Comparison of ENCODE assay signal across 8 mouse cellular contexts in genomic region chr7:142284615-142285080, GRCm38 (mm10). TPM values are rescaled to one million over a fixed set of nuclear protein-coding genes. Genes with fewer than 3 reads are reported as not detected.
A peak's percentile ranks its signal among the peaks of the same experiment; 100 is the strongest.
DNase-seq lines count a peak whose midpoint lies in the region; ATAC-seq lines count a peak whose summit lies in the region.

No protein-coding gene starts in this region.

- no peaks in the 10 kb centered on the region for H3K9me3 ChIP-seq in hindbrain, embryonic 12.5 days (replicated peaks)

- peak overlapping the region; percentile 83 for H3K4me2 ChIP-seq in hindbrain, embryonic 12.5 days (replicated peaks)

- H3K27me3 ChIP-seq in hindbrain, embryonic 12.5 days: peaks cover 19% of the 10 kb centered on the region

- no peaks in the 10 kb centered on the region for H3K36me3 ChIP-seq in hindbrain, embryonic 12.5 days

- peaks cover 9% of the 10 kb centered on the region; the same call in 1 of the 2 replicates for H3K4me1 ChIP-seq in hindbrain, embryonic 12.5 days

- ATAC-seq in hindbrain, embryonic 12.5 days (ENCODE audit: low FRiP score): peak; percentile 85

- DNase-seq in NIH3T3 (ENCODE audit: low read depth): peak; percentile 93
- peak; percentile 98 to 99 for DNase-seq in cerebellum, postnatal 10 days
- peak; percentile 67 to 87 for DNase-seq in frontal cortex, postnatal 10 days (ENCODE audit: low spot score in 2 of 2)
- peak; percentile 87 to 93 for DNase-seq in layer of hippocampus, postnatal 14 days (ENCODE audit: low spot score in 2 of 2)
- peak; percentile 94 for DNase-seq in lung, postnatal 14 days
- peak; percentile 86 for DNase-seq in retina, adult 2 months (ENCODE audit: low read depth, low spot score)
- peak; percentile 80 to 87 for DNase-seq in thymus, postnatal 36 days

- under 1% methylated on average over 19 of the region's 19 CpGs for WGBS in hindbrain, embryonic 12.5 days

- H3K9ac ChIP-seq in hindbrain, embryonic 12.5 days: peak overlapping the region; percentile 65

- H3K4me3 ChIP-seq in hindbrain, embryonic 12.5 days: peak overlapping the region; percentile 52

- H3K27ac ChIP-seq in hindbrain, embryonic 12.5 days: peak overlapping the region; percentile 70

RNA-seq across cellular contexts. Expression of gene Gm4559, which starts 10.5 kb away (rescaled TPM):
- polyA plus RNA-seq in hindbrain, embryonic 12.5 days (2016; fragmentation: Nextera tagmentation; extraction: Ambion mirVana): not detected in 2 replicates
- total RNA-seq in layer of hippocampus, postnatal 14 days (2021): not detected

RNA-seq across cellular contexts. Expression of gene Krtap5-1, which starts 12.3 kb away (rescaled TPM):
- not detected in 2 replicates for polyA plus RNA-seq in hindbrain, embryonic 12.5 days (2016; fragmentation: Nextera tagmentation; extraction: Ambion mirVana)
- total RNA-seq in layer of hippocampus, postnatal 14 days (2021): not detected

RNA-seq across cellular contexts. Expression of gene Krtap5-4, which starts 18.7 kb away (rescaled TPM):
- polyA plus RNA-seq in hindbrain, embryonic 12.5 days (2016; fragmentation: Nextera tagmentation; extraction: Ambion mirVana): not detected in 2 replicates
- total RNA-seq in layer of hippocampus, postnatal 14 days (2021): not detected

RNA-seq across cellular contexts. Expression of gene Gm2431, which starts 26.5 kb away (rescaled TPM):
- polyA plus RNA-seq in hindbrain, embryonic 12.5 days (2016; fragmentation: Nextera tagmentation; extraction: Ambion mirVana): not detected in 2 replicates
- total RNA-seq in layer of hippocampus, postnatal 14 days (2021): not detected

RNA-seq across cellular contexts. Expression of gene Gm40460, which starts 43.8 kb away (rescaled TPM):
- polyA plus RNA-seq in hindbrain, embryonic 12.5 days (2016; fragmentation: Nextera tagmentation; extraction: Ambion mirVana): not detected in 2 replicates
- not detected for total RNA-seq in layer of hippocampus, postnatal 14 days (2021)

Comparison
In these comparisons a context has a peak if more than half of its experiments do, and no peak if none do; other contexts are left out.
1. Peak in every context shown above with its lines: DNase-seq, ATAC-seq, H3K4me3 ChIP-seq and H3K27ac ChIP-seq.